Mouse (Mus musculus) megakaryocyte, embryonic 14.5 days (primary cell): Measurements from ENCODE around the gene Ap1s3.

Source experiments
- FLI1 ChIP-seq: IDR thresholded peaks from 2 replicates; pipeline ENCODE4 v1.6.1; 2012; ENCODE audit warnings: low read length, inconsistent platforms, mixed read lengths
- GATA1 ChIP-seq: IDR thresholded peaks from 3 replicates; pipeline ENCODE4 v1.6.1; 2012; ENCODE audit warnings: mixed read lengths, low read length, inconsistent platforms, borderline replicate concordance

DNA sequence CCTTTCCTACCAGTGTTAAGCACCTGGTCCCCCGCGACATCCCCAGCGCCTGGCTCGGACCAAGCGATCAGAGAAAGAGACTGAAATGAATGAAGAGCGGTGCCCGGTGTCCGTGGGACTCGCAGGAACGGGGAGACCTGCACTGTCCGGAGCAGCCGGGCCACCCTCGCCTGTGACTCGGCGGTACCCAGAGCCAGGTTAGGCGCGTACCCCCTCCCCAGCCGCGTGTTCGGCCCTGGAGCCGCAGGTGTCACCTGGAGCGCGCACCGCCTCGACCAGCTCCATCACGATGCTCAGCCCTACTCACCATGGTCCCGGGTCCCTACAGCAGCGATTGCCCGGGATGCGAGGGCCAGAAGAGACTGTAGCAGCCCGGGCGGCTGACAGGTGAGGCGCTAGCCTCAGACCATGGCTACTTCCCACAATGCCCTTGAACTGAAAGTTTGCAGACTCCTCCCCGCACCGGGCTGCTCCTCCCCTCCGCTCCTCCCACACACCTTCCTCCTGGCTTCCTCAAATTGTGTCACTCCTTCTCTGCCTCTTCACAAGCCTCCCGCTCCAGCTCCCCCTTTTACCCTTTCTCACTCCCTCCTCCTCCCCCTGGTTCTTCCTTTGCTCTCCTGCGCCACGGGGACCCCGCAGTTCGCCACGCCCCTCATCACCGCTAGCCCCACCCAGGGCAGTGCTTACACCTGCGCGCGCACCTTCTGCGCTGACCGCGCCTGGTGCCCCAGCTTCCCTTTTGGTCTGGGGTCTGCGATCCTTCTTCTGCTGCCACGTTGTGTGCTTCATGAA lies at the start of gene Ap1s3:
- TF ChIP-seq GATA1, result no peak
- no peak for TF ChIP-seq FLI1
